Mouse (Mus musculus): Measurements from ENCODE around the gene Clic1. TPM values are rescaled to one million over a fixed set of nuclear protein-coding genes. Genes with fewer than 3 reads are reported as not detected.
A peak's percentile ranks its signal among the peaks of the same experiment; 100 is the strongest.

Clic1 gene
- polyA plus RNA-seq, 1 experiment: 173 TPM

DNA sequence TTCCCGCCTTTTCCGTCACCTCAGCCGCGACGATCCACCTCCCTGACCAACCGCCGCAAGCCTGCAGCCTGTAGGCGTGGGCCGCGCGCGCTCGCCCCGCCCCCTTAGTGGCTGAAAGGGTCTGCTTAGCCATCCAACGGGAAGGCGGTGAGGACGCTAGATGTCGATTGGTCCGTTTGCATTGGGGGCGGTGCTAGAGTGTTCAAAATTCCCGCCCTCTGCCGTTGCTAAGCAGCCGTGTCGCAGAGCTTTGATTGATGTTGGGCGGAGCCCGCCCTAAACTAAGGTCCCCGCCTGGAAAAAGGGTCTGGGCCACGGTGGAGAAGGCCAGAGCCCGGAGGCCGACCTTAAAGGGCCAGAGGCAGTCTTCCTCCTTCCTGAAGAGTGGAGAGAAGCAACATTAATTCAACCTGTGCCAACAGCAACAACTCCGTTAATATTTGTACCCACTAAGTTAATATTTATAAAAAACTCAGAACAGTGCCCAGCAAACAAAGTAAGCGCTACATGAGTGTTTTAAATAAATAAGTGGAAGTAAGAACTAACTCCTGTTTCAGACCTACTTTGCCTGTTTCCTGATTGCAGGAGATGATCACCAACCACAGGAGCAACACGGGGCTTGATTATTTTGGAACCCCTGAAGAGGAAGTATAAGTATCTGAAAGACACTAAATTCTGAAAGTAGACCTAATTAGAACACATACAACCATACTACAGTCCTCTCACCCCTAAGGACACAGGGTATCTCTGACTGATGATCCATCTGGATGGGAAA, 2.9 kb upstream of the Clic1 start, which contains the start of gene Msh5:
Msh5 (minus strand) TSS at position 65 of the 775 bp plus-strand sequence.
- H3K36me3 ChIP-seq (ENCODE audit: control insufficient read depth, insufficient read depth, low read length, poor library complexity, severe bottlenecking): no peaks in the 10 kb centered on the region
- H3K9ac ChIP-seq (ENCODE audit: low read depth, poor library complexity, severe bottlenecking): peak within 1 kb of the TSS; percentile 88
- H3K27me3 ChIP-seq (ENCODE audit: control insufficient read depth, insufficient read depth, low read length, poor library complexity, severe bottlenecking): no peaks in the 10 kb centered on the region
- peaks cover 3% of the 10 kb centered on the region for H3K4me1 ChIP-seq (ENCODE audit: control insufficient read depth, insufficient read depth, low read length)
- peak within 1 kb of the TSS; percentile 67 for H3K4me3 ChIP-seq (ENCODE audit: low read depth, low read length)
- H3K9me3 ChIP-seq (replicated peaks; ENCODE audit: control insufficient read depth, insufficient read depth, low read length, poor library complexity, severe bottlenecking): no peaks in the 10 kb centered on the region
- H3K27ac ChIP-seq (ENCODE audit: insufficient read depth, low read length): no peak within 1 kb of the TSS
- 0 out of 2 replicates have a peak, but pooled peaks have one; percentile 7 for TF ChIP-seq EP300 (IDR thresholded peaks at IDR 0.05; ENCODE audit: insufficient read depth, low read depth, low read length)
- no peak for TF ChIP-seq CTCF (IDR thresholded peaks at IDR 0.05; ENCODE audit: low read depth, low read length)

DNA sequence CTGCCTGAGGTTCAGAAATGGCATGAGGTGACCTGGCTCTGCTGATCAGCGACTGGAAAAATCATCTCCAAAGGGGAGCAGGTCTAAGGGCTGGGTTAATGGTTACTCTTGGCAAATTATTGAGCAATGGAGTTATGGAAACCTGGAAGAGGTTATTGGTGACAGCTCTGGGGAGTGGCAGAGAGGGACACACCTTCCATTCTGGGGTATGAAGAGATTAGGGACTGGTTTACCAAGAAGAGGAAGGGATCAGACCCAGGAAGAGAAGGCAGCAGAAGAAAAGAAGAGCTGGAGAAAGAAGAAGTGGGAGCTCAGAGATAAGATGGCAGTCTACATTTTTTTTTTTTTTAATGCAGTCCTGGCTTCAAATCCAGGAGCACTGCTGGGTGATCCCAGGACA, 2.1 kb upstream of the Clic1 start:
- Histone ChIP-seq H3K36me3 (ENCODE audit: control insufficient read depth, insufficient read depth, low read length, poor library complexity, severe bottlenecking) (no peaks in the 10 kb centered on the region), H3K27ac (ENCODE audit: insufficient read depth, low read length) (no peak overlapping the region), H3K4me1 (ENCODE audit: control insufficient read depth, insufficient read depth, low read length) (peaks cover 7% of the 10 kb centered on the region), H3K9me3 (replicated peaks; ENCODE audit: control insufficient read depth, insufficient read depth, low read length, poor library complexity, severe bottlenecking) (no peaks in the 10 kb centered on the region), H3K27me3 (ENCODE audit: control insufficient read depth, insufficient read depth, low read length, poor library complexity, severe bottlenecking) (no peaks in the 10 kb centered on the region), H3K4me3 (ENCODE audit: low read depth, low read length) (no peak overlapping the region), H3K9ac (ENCODE audit: low read depth, poor library complexity, severe bottlenecking) (no peak overlapping the region)
- no peak for TF ChIP-seq EP300 (IDR thresholded peaks at IDR 0.05; ENCODE audit: insufficient read depth, low read depth, low read length)
- TF ChIP-seq CTCF (IDR thresholded peaks at IDR 0.05; ENCODE audit: low read depth, low read length): no peak
- TF ChIP-seq POLR2A (IDR thresholded peaks at IDR 0.05; ENCODE audit: insufficient read depth, low read length): no peak

DNA sequence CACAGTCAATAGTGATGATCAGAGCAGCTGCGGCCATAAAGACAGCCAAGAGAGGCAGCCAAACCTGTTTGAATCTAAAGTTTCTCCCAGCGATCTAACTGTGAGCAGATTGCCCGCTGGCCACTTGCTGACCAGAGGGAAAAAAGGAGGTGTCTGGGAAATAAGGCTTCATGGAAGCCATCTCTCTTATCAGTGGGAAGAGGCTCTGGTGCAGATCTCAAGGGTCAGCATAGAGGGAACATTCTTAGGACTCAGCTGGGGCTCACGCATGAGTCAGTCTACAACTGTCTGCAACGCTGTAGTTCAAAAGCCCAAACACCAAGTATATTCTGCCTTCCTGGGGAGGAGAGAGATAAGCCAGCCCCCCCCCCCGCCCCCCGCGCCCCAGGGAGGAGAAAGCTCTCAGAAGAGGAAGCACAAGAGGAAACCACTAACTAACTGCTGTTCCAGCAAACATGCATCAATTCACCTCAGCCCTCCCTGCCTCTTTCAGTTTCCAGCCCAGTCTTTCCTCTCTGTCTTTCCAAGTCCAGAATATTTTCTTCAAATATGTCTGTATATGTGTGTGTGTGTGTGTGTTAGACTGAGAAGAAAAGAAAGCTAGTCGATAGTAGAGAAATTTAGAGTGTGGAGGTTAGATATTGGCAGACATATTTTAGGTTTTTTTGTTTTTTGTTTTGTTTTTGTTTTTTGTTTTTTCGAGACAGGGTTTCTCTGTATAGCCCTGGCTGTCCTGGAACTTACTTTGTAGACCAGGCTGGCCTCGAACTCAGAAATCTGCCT, 1.4 kb upstream of the Clic1 start:
- H3K9me3 ChIP-seq (replicated peaks; ENCODE audit: control insufficient read depth, insufficient read depth, low read length, poor library complexity, severe bottlenecking): no peaks in the 10 kb centered on the region
- H3K36me3 ChIP-seq (ENCODE audit: control insufficient read depth, insufficient read depth, low read length, poor library complexity, severe bottlenecking): peaks cover 5% of the 10 kb centered on the region
- TF ChIP-seq POLR2A (IDR thresholded peaks at IDR 0.05; ENCODE audit: insufficient read depth, low read length) (no peak), EP300 (IDR thresholded peaks at IDR 0.05; ENCODE audit: insufficient read depth, low read depth, low read length) (no peak), CTCF (IDR thresholded peaks at IDR 0.05; ENCODE audit: low read depth, low read length) (no peak)
- H3K9ac ChIP-seq (ENCODE audit: low read depth, poor library complexity, severe bottlenecking): no peak overlapping the region
- H3K27me3 ChIP-seq (ENCODE audit: control insufficient read depth, insufficient read depth, low read length, poor library complexity, severe bottlenecking): no peaks in the 10 kb centered on the region
- H3K27ac ChIP-seq (ENCODE audit: insufficient read depth, low read length): no peak overlapping the region
- H3K4me3 ChIP-seq (ENCODE audit: low read depth, low read length): no peak overlapping the region
- peaks cover 9% of the 10 kb centered on the region for H3K4me1 ChIP-seq (ENCODE audit: control insufficient read depth, insufficient read depth, low read length)

DNA sequence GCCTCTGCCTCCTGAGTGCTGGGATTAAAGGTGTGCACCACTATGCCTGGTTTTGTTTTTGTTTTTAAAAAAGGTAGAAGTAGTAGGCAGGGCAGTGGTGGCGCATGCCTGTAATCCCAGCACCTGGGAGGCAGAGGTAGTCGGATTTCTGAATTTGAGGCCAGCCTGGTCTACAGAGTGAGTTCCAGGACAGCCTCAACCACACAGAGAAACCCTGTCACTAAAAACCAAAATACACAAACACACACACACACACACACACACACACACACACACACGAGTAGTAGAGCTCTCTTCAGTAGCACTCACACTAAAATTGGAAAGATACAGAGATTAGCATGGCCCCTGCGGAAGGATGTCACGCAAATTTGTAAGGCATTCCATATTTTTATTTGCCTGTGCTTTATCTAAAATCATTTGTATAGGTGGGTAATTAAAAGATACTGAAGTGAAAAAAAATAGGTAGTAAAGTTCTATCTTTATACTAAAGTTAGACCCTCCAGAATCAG, 780 bp upstream of the Clic1 start:
- TF ChIP-seq CTCF (IDR thresholded peaks at IDR 0.05; ENCODE audit: low read depth, low read length) (no peak), EP300 (IDR thresholded peaks at IDR 0.05; ENCODE audit: insufficient read depth, low read depth, low read length) (no peak), POLR2A (IDR thresholded peaks at IDR 0.05; ENCODE audit: insufficient read depth, low read length) (no peak)
- peaks cover 9% of the 10 kb centered on the region for H3K4me1 ChIP-seq (ENCODE audit: control insufficient read depth, insufficient read depth, low read length)
- H3K9ac ChIP-seq (ENCODE audit: low read depth, poor library complexity, severe bottlenecking): no peak overlapping the region; the same call in 1 of the 2 replicates
- H3K4me3 ChIP-seq (ENCODE audit: low read depth, low read length): no peak overlapping the region
- H3K27me3 ChIP-seq (ENCODE audit: control insufficient read depth, insufficient read depth, low read length, poor library complexity, severe bottlenecking): no peaks in the 10 kb centered on the region
- peaks cover 9% of the 10 kb centered on the region for H3K36me3 ChIP-seq (ENCODE audit: control insufficient read depth, insufficient read depth, low read length, poor library complexity, severe bottlenecking)
- no peak overlapping the region for H3K27ac ChIP-seq (ENCODE audit: insufficient read depth, low read length)
- no peaks in the 10 kb centered on the region for H3K9me3 ChIP-seq (replicated peaks; ENCODE audit: control insufficient read depth, insufficient read depth, low read length, poor library complexity, severe bottlenecking)

DNA sequence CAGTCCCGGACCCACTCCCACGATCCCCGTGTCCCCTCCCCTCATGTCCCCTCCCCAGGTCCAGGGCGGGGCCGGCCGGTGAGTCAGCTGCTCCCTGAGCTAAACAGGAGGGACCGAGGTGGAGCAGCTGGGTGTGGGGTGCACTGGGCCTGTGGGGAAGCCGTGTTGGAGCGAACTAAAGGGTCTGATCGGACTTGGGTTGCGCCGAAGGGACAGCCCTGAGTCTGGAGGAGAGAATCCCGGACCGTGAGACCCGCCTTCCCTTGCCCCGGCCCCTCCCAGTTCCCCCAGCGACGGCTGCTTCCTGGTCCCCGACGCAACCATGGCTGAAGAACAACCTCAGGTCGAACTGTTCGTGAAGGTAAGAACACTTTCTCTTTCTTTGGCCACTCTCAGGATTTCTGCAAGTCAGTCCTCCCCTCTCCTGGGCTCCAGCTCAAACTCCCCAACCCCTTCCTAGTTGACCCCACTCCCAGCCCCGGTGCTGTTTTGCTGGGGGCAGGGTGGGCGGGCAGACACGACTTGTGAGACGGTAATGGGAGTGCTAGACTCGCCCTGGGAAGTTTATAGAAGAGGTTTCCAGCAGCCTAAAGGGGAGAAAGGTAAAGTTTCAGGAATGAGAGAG, 472 bp downstream of the Clic1 start:
- peaks cover 9% of the 10 kb centered on the region for H3K4me1 ChIP-seq (ENCODE audit: control insufficient read depth, insufficient read depth, low read length)
- H3K9ac ChIP-seq (ENCODE audit: low read depth, poor library complexity, severe bottlenecking): peak overlapping the region; percentile 94
- no peaks in the 10 kb centered on the region for H3K9me3 ChIP-seq (replicated peaks; ENCODE audit: control insufficient read depth, insufficient read depth, low read length, poor library complexity, severe bottlenecking)
- H3K27me3 ChIP-seq (ENCODE audit: control insufficient read depth, insufficient read depth, low read length, poor library complexity, severe bottlenecking): no peaks in the 10 kb centered on the region
- peak overlapping the region; percentile 70 for H3K27ac ChIP-seq (ENCODE audit: insufficient read depth, low read length)
- H3K4me3 ChIP-seq (ENCODE audit: low read depth, low read length): peak overlapping the region; percentile 90
- TF ChIP-seq EP300 (IDR thresholded peaks at IDR 0.05; ENCODE audit: insufficient read depth, low read depth, low read length) (no peak), CTCF (IDR thresholded peaks at IDR 0.05; ENCODE audit: low read depth, low read length) (no peak), POLR2A (IDR thresholded peaks at IDR 0.05; ENCODE audit: insufficient read depth, low read length) (peak; percentile 49)
- peaks cover 18% of the 10 kb centered on the region for H3K36me3 ChIP-seq (ENCODE audit: control insufficient read depth, insufficient read depth, low read length, poor library complexity, severe bottlenecking)

Measured in ES-Bruce4 (cell line).